Mouse (Mus musculus): ENCODE results near the gene Vwf.

The Vwf gene

DNA sequence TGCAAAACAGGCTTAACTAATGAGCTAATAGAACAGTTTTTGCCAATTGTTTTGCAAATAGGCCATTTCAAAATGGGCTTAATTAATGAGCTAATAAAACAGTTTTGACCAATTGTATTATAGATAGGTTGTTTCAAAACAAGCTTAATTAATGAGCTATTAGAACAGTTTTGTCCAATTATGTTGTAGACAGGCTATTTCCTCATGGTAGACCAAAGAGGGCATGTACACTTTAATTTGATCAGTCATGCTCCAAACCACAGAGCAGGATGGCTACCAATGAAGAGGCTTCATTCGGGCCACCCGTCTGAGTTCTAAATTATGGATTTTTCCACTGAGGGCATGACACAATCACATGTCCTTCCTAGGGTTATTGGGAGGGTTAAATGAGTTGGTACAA is 154.6 kb downstream of the Vwf start:
- in situ Hi-C loops (cut with MboI; ENCODE audit: unreplicated experiment in 2 of 2) = no loop called here

DNA sequence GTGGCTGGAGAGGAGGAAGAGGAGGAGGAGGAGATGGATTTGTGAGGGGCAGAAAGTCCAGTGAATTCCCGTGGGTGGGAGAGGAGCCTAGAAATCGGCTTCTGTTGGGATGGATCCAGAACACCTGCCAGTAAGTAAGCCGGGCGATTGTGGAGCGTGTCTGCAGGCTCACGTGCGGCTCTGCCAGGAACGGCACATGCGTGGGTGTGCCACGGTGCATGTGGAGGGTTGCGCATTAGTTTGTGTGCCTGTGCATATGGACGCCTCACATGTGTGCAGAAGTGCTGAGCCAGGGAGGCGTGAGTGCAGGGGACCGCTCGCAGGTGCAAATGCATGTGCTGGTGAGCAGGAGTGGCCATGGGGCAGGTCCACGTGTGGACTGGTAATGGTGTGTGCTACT is 164.7 kb downstream of the Vwf start:
- in situ Hi-C loops (cut with MboI; ENCODE audit: unreplicated experiment in 2 of 2) = no loop called here

DNA sequence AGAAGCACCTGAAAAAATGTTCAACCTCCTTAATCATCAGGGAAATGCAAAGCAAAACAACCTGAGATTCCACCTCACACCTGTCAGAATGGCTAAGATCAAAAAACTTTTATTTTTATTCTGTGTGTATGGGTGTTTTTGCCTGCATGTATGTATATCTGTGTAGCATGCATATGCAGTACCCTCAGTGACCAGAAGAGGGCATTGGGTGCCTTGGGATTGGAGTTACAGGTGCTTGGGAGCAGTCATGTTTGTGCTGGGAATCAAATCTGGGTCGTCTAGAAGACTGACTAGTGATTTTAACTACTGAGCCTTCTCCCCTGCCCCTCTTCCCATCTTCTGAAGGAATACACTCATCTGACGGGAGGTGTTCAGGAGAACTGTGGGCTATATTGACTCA is 179.8 kb downstream of the Vwf start:
- in situ Hi-C loops (cut with MboI; ENCODE audit: unreplicated experiment in 2 of 2) = no loop called here

DNA sequence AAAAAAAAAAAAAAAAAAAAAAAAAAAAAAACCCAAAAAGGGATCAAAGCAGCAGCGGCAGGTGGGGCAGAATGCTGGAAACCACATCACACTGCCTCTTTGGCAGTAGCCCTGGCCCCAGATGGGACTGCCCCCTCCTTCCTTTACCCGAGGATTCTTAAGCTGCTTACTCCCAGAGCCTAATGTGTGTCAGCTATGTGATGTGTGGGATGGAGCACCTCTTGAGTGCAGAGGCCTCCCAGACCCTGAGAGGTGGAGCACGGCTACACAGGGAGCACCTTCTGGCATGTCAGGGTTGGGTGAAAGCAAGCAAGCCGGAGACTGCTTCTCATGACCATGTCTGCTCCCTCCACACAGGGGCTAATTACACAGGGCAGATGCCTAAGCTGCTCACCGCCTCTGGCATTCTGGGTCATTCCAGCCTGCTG is 180.9 kb downstream of the Vwf start:
- in situ Hi-C loops (cut with MboI; ENCODE audit: unreplicated experiment in 2 of 2) = no loop called here

DNA sequence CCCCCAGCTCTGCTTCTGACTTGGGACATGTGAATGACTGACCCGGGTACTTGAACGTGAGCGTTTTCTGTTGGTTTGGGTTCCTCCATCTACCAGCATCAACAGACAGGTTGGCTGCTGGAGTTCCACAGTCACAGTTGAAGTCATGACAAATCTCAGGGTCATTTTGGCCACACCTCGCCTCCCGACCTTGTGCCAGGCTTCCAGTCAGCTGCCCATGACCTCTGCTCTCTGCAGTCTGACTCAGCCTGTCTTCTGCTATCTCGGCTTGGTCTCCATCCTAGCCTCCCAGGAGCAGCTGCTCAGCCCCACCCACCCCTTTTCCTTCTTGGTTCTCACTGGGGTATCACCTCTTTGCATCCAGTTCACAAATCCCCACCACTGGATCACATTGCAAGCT is 182.9 kb downstream of the Vwf start:
- in situ Hi-C loops (cut with MboI; ENCODE audit: unreplicated experiment in 2 of 2) = no loop called here

DNA sequence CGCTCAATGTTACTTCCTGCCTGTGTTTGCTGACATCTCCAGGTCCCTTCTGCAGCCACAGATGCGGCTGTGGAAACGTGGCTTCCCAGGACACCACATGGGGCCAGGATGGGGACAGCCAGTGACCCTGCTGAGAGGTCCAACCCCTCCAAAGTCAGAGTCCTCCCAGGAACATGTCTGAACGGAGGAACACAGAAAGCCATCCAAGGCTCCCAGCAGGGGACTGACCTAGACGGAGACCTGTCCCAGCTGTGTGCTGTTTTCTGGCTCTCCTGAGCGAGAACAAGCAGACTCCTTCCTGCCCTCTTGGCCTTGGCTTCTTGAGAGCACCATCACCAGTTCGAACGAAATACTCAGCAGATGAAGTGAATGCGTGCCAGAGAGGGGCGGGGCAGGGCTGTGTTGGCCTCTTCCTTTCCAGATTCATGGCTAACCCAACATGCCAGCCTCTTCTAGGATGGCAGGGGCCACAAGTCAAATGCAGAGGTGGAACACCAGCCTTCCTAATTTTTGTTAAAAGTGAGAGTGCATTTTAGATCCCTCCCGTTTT is 183.5 kb downstream of the Vwf start:
- in situ Hi-C loops (cut with MboI; ENCODE audit: unreplicated experiment in 2 of 2) = no loop called here
